Mouse (Mus musculus): ENCODE measurements at regions not wholly inside any gene's neighbourhood (a gene's known extent, or its start where the extent isn't known, plus 50 kb on each side); places are given as distances from the start of the nearest gene placed in this dataset.

GRCm38 (mm10) chr11:112270911-112271310 is 511.1 kb upstream of the Sox9 start:
- WGBS, result 86% methylated on average over 5 of the region's 5 CpGs
- TF ChIP-seq POLR2A (IDR thresholded peaks at IDR 0.05; ENCODE audit: borderline replicate concordance, extremely low read depth, insufficient read depth, insufficient read length), result no peak
- no peaks in the 10 kb centered on the region; the same call in 1 of the 2 replicates for H3K4me1 ChIP-seq (ENCODE audit: control insufficient read depth, insufficient read depth, low read length)

GRCm38 (mm10) chr11:112278566-112278965 is 503.5 kb upstream of the Sox9 start:
- Histone ChIP-seq H3K4me1 (ENCODE audit: control insufficient read depth, insufficient read depth, low read length) (no peaks in the 10 kb centered on the region), H3K4me3 (replicated peaks; ENCODE audit: low read length) (no peak overlapping the region), H3K4me2 (replicated peaks; ENCODE audit: low read depth, low read length, severe bottlenecking) (no peak overlapping the region), H3K27me3 (ENCODE audit: control insufficient read depth, insufficient read depth, low read length) (no peaks in the 10 kb centered on the region), H3K36me3 (ENCODE audit: control insufficient read depth, insufficient read depth, low read length) (no peaks in the 10 kb centered on the region), H3K9ac (ENCODE audit: low read depth, low read length, severe bottlenecking) (no peak overlapping the region), H3K27ac (replicated peaks; ENCODE audit: low read depth, low read length) (no peak overlapping the region), H3K9me3 (ENCODE audit: control insufficient read depth, low read length) (no peaks in the 10 kb centered on the region)
- WGBS, result 94% methylated on average over 1 of the region's 1 CpGs
- no peak for ATAC-seq (ENCODE audit: low FRiP score, low read depth)
- no peak for DNase-seq (ENCODE audit: low spot score)
- no peak for TF ChIP-seq POLR2A (IDR thresholded peaks at IDR 0.05; ENCODE audit: borderline replicate concordance, extremely low read depth, insufficient read depth, insufficient read length)

More at GRCm38 (mm10) chr11:112270911-112271310, 511.1 kb upstream of the Sox9 start:
- Histone ChIP-seq H3K27ac (replicated peaks; ENCODE audit: low read depth, low read length) (no peak overlapping the region), H3K27me3 (ENCODE audit: control insufficient read depth, insufficient read depth, low read length) (no peaks in the 10 kb centered on the region), H3K4me3 (replicated peaks; ENCODE audit: low read length) (no peak overlapping the region), H3K4me2 (replicated peaks; ENCODE audit: low read depth, low read length, severe bottlenecking) (no peak overlapping the region), H3K36me3 (ENCODE audit: control insufficient read depth, insufficient read depth, low read length) (no peaks in the 10 kb centered on the region), H3K9me3 (ENCODE audit: control insufficient read depth, low read length) (no peaks in the 10 kb centered on the region), H3K9ac (ENCODE audit: low read depth, low read length, severe bottlenecking) (no peak overlapping the region)
- DNase-seq (ENCODE audit: low spot score), result no peak
- ATAC-seq (ENCODE audit: low FRiP score, low read depth), result no peak

- no peak for DNase-seq (ENCODE audit: low spot score)
- no peak for TF ChIP-seq POLR2A (IDR thresholded peaks at IDR 0.05; ENCODE audit: borderline replicate concordance, extremely low read depth, insufficient read depth, insufficient read length)
- no peaks in the 10 kb centered on the region for H3K27me3 ChIP-seq (ENCODE audit: control insufficient read depth, insufficient read depth, low read length)
- no peak overlapping the region for H3K4me2 ChIP-seq (replicated peaks; ENCODE audit: low read depth, low read length, severe bottlenecking)
- H3K36me3 ChIP-seq (ENCODE audit: control insufficient read depth, insufficient read depth, low read length), result no peaks in the 10 kb centered on the region
- no peaks in the 10 kb centered on the region for H3K9me3 ChIP-seq (ENCODE audit: control insufficient read depth, low read length)
- WGBS, result 29% methylated on average over 7 of the region's 7 CpGs
- H3K9ac ChIP-seq (ENCODE audit: low read depth, low read length, severe bottlenecking), result no peak overlapping the region
- H3K4me1 ChIP-seq (ENCODE audit: control insufficient read depth, insufficient read depth, low read length), result no peaks in the 10 kb centered on the region
- H3K4me3 ChIP-seq (replicated peaks; ENCODE audit: low read length), result no peak overlapping the region
- no peak for ATAC-seq (ENCODE audit: low FRiP score, low read depth)
- H3K27ac ChIP-seq (replicated peaks; ENCODE audit: low read depth, low read length), result no peak overlapping the region
Observed at GRCm38 (mm10) chr11:112282911-112283310, 499.1 kb upstream of the Sox9 start.

GRCm38 (mm10) chr11:112298901-112299341 is 483.1 kb upstream of the Sox9 start:
- Histone ChIP-seq H3K9me3 (ENCODE audit: control insufficient read depth, low read length) (no peaks in the 10 kb centered on the region), H3K4me1 (ENCODE audit: control insufficient read depth, insufficient read depth, low read length) (peaks cover 5% of the 10 kb centered on the region; the same call in 1 of the 2 replicates), H3K4me3 (replicated peaks; ENCODE audit: low read length) (no peak overlapping the region), H3K36me3 (ENCODE audit: control insufficient read depth, insufficient read depth, low read length) (no peaks in the 10 kb centered on the region), H3K27ac (replicated peaks; ENCODE audit: low read depth, low read length) (no peak overlapping the region; the same call in none of the 2 replicates), H3K9ac (ENCODE audit: low read depth, low read length, severe bottlenecking) (no peak overlapping the region), H3K27me3 (ENCODE audit: control insufficient read depth, insufficient read depth, low read length) (no peaks in the 10 kb centered on the region), H3K4me2 (replicated peaks; ENCODE audit: low read depth, low read length, severe bottlenecking) (no peak overlapping the region)
- peak; percentile 62 for ATAC-seq (ENCODE audit: low FRiP score, low read depth)
- 54% methylated on average over 5 of the region's 5 CpGs for WGBS
- TF ChIP-seq POLR2A (IDR thresholded peaks at IDR 0.05; ENCODE audit: borderline replicate concordance, extremely low read depth, insufficient read depth, insufficient read length), result no peak
- DNase-seq (ENCODE audit: low spot score), result peak; percentile 40

GRCm38 (mm10) chr11:112303091-112303490 is 478.9 kb upstream of the Sox9 start:
- Histone ChIP-seq H3K9ac (ENCODE audit: low read depth, low read length, severe bottlenecking) (no peak overlapping the region), H3K4me1 (ENCODE audit: control insufficient read depth, insufficient read depth, low read length) (peaks cover 5% of the 10 kb centered on the region; the same call in 1 of the 2 replicates), H3K36me3 (ENCODE audit: control insufficient read depth, insufficient read depth, low read length) (no peaks in the 10 kb centered on the region), H3K4me3 (replicated peaks; ENCODE audit: low read length) (no peak overlapping the region), H3K9me3 (ENCODE audit: control insufficient read depth, low read length) (no peaks in the 10 kb centered on the region), H3K4me2 (replicated peaks; ENCODE audit: low read depth, low read length, severe bottlenecking) (no peak overlapping the region), H3K27ac (replicated peaks; ENCODE audit: low read depth, low read length) (no peak overlapping the region), H3K27me3 (ENCODE audit: control insufficient read depth, insufficient read depth, low read length) (no peaks in the 10 kb centered on the region)
- DNase-seq (ENCODE audit: low spot score) (no peak), ATAC-seq (ENCODE audit: low FRiP score, low read depth) (no peak)
- 73% methylated on average over 2 of the region's 2 CpGs for WGBS
- no peak for TF ChIP-seq POLR2A (IDR thresholded peaks at IDR 0.05; ENCODE audit: borderline replicate concordance, extremely low read depth, insufficient read depth, insufficient read length)

- no peak overlapping the region for H3K4me2 ChIP-seq (replicated peaks; ENCODE audit: low read depth, low read length, severe bottlenecking)
- H3K27ac ChIP-seq (replicated peaks; ENCODE audit: low read depth, low read length), result no peak overlapping the region
- DNase-seq (ENCODE audit: low spot score), result no peak
- no peak overlapping the region for H3K9ac ChIP-seq (ENCODE audit: low read depth, low read length, severe bottlenecking)
- TF ChIP-seq POLR2A (IDR thresholded peaks at IDR 0.05; ENCODE audit: borderline replicate concordance, extremely low read depth, insufficient read depth, insufficient read length), result no peak
- 91% methylated on average over 4 of the region's 4 CpGs for WGBS
- H3K9me3 ChIP-seq (ENCODE audit: control insufficient read depth, low read length), result no peaks in the 10 kb centered on the region
- peaks cover 3% of the 10 kb centered on the region; the same call in 1 of the 2 replicates for H3K4me1 ChIP-seq (ENCODE audit: control insufficient read depth, insufficient read depth, low read length)
- no peaks in the 10 kb centered on the region for H3K36me3 ChIP-seq (ENCODE audit: control insufficient read depth, insufficient read depth, low read length)
- no peaks in the 10 kb centered on the region for H3K27me3 ChIP-seq (ENCODE audit: control insufficient read depth, insufficient read depth, low read length)
- H3K4me3 ChIP-seq (replicated peaks; ENCODE audit: low read length), result no peak overlapping the region
- no peak for ATAC-seq (ENCODE audit: low FRiP score, low read depth)
Observed at GRCm38 (mm10) chr11:112325850-112326249, 456.2 kb upstream of the Sox9 start.

All from limb, embryonic 14.5 days (tissue).